Mouse (Mus musculus) kidney, adult 10 weeks (tissue): ENCODE measurements around the gene Atp5d. TPM values are rescaled to one million over a fixed set of nuclear protein-coding genes. Genes with fewer than 3 reads are reported as not detected.

Experiments used
- polyA plus RNA-seq: library from polyadenylated mRNA; stranded (reverse); fragments of 350-450 nt; fragmentation: Illumina TruSeq; extraction: RNeasy Lipid Tissue Mini Kit (QIAGEN cat#74804); gene quantifications from one replicate; pipeline ENCODE4 v1.2.3, GENCODE M21; 2014; ENCODE audit warnings: low read depth, low replicate concordance

The Atp5d gene
- 0.85 TPM for polyA plus RNA-seq

GRCm38 (mm10) chr10:80138553-80139438 lies at the start of gene Atp5d:
Gene Atp5d (plus strand): TSS chr10:80138632.

DNA sequence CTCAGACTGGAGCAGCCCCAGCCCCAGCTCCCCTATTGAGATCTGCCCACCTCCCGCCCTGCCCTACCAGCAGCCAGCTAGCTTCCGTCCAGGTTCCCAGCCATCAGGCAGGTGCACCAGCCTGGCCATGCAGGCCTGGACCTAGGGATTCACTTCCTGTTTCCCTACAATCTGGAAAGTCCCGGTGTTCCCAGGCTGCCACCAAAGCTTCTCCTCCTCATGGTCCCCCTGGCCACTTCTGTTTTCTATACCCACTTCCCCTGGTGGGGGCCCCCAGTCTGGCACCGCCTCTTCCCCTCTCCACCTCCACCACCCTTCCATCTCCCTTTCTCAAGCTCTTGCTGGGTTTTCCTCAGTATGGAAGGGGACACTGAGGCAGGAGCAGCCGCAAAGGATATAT lies 33.0 kb upstream of the Atp5d start, which contains the start of gene Sbno2:
Gene Sbno2 (minus strand): TSS at position 112 of the 400 bp plus-strand sequence.

GRCm38 (mm10) chr10:80115290-80115943 lies 23.0 kb upstream of the Atp5d start, which contains the start of gene Stk11:
Gene Stk11 (plus strand): TSS chr10:80115803.

DNA sequence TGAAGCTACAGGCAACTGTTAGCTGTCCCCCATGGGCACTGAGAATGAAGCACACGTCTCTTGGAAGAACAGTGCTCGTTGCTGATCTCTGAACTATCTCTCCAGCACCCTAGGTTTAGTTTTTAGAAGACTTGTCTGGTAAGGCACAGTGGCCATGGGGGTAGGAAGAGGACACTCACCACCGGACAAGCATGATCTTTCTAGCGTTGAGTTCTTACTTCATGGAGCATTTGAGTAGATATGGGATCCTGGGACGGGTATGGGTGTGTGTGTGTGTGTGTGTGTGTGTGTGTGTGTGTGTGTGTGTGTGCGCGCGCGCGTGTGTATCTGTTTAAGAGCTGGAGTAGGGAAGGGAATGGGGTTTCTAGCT lies 2.2 kb downstream of the Atp5d start, which contains the start of gene Cbarp:
Gene Cbarp (minus strand): TSS at position 170 of the 370 bp plus-strand sequence.

GRCm38 (mm10) chr10:80147719-80148601 lies 9.5 kb downstream of the Atp5d start, which contains the start of gene Midn:
Gene Midn (plus strand): TSS chr10:80148272.

DNA sequence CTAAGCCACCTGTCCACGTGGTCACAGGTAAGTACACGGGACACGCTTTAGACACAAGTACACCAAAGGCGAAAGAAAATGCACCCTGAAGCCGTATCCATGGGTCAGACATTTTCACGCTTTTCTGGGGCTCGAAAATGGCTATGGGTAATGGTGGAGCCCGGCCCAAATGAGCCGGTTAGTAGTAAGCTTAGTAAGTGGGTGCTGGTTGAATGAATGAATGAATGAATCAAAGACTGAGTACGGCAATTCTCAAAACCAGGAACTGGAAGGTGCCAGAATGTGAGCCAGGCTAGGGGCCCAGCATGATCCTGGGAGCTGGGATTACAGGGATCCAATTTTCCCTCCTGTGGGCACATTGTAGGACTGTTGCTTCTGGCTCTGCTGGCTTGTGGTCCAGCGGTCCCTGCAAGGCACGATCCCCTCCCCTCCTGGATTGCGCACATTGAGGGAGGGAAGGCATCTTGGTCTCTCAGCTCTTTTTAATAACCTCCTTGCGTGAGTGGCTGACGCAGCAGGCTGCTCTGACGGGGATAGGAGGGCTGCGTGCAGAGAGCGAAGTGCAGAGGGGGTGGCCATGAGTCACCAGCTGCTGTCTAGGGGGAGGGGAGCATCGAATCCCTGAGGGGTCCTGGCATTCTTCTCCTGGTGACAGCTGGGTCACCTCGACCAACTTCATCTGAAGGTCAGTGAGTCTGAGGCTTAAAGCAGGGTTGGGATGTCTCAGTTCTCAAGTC lies 27.1 kb downstream of the Atp5d start, which contains the start of gene Cirbp:
Gene Cirbp (plus strand): TSS at position 594 of the 737 bp plus-strand sequence.

GRCm38 (mm10) chr10:80172527-80173292 lies 34.3 kb downstream of the Atp5d start, which contains the start of gene 1600002K03Rik:
Gene 1600002K03Rik (plus strand): TSS chr10:80172944.

GRCm38 (mm10) chr10:80179068-80180051 lies 40.9 kb downstream of the Atp5d start, which contains the start of gene Efna2:
Gene Efna2 (plus strand): TSS chr10:80179482.

Other genes starting within 250 kb of the Atp5d start
- gene Cfd, start 247.8 kb upstream of the Atp5d start, polyA plus RNA-seq: not detected
- gene Med16, start 229.7 kb upstream of the Atp5d start, polyA plus RNA-seq: 0.20 TPM
- gene Gm26602, start 227.8 kb upstream of the Atp5d start, polyA plus RNA-seq: not detected
- gene Kiss1r, start 221.7 kb upstream of the Atp5d start, polyA plus RNA-seq: 0.16 TPM
- 6.4 TPM for gene R3hdm4, start 217.4 kb upstream of the Atp5d start, polyA plus RNA-seq
- 3.1 TPM for gene Arid3a, start 211.6 kb upstream of the Atp5d start, polyA plus RNA-seq
- gene Wdr18, start 178.5 kb upstream of the Atp5d start, polyA plus RNA-seq: 1.7 TPM
- gene Grin3b, start 167.9 kb upstream of the Atp5d start, polyA plus RNA-seq: not detected
- gene Tmem259, start 154.3 kb upstream of the Atp5d start, polyA plus RNA-seq: 0.40 TPM
- 3.0 TPM for gene Cnn2, start 150.0 kb upstream of the Atp5d start, polyA plus RNA-seq
- gene Abca7, start 142.1 kb upstream of the Atp5d start, polyA plus RNA-seq: 0.12 TPM
- gene Arhgap45, start 122.0 kb upstream of the Atp5d start, polyA plus RNA-seq: not detected
- gene Polr2e, start 98.8 kb upstream of the Atp5d start, polyA plus RNA-seq: 0.32 TPM
- 92.2 TPM for gene Gpx4, start 91.5 kb upstream of the Atp5d start, polyA plus RNA-seq
- 0.24 TPM for gene Sbno2, start 33.1 kb upstream of the Atp5d start, polyA plus RNA-seq
- 3.9 TPM for gene Stk11, start 22.8 kb upstream of the Atp5d start, polyA plus RNA-seq
- not detected for gene Cbarp, start 2.2 kb downstream of the Atp5d start, polyA plus RNA-seq
- 5.1 TPM for gene Midn, start 9.6 kb downstream of the Atp5d start, polyA plus RNA-seq
- gene Cirbp, start 27.4 kb downstream of the Atp5d start, polyA plus RNA-seq: 12.5 TPM
- gene 1600002K03Rik, start 34.3 kb downstream of the Atp5d start, polyA plus RNA-seq: not detected
- gene Efna2, start 40.9 kb downstream of the Atp5d start, polyA plus RNA-seq: 0.40 TPM
- 3.0 TPM for gene Mum1, start 87.8 kb downstream of the Atp5d start, polyA plus RNA-seq
- gene Ndufs7, start 110.5 kb downstream of the Atp5d start, polyA plus RNA-seq: 4.1 TPM
- 1.3 TPM for gene Gamt, start 122.4 kb downstream of the Atp5d start, polyA plus RNA-seq
- 13.7 TPM for gene Dazap1, start 122.9 kb downstream of the Atp5d start, polyA plus RNA-seq
- not detected for gene Rps15, start 153.8 kb downstream of the Atp5d start, polyA plus RNA-seq
- not detected for gene Apc2, start 157.3 kb downstream of the Atp5d start, polyA plus RNA-seq
- gene 2310011J03Rik, start 181.9 kb downstream of the Atp5d start, polyA plus RNA-seq: 0.73 TPM
- not detected for gene Pcsk4, start 190.9 kb downstream of the Atp5d start, polyA plus RNA-seq
- gene Reep6, start 191.3 kb downstream of the Atp5d start, polyA plus RNA-seq: 1.3 TPM
- 0.12 TPM for gene Adamtsl5, start 209.8 kb downstream of the Atp5d start, polyA plus RNA-seq
- gene Plk5, start 217.8 kb downstream of the Atp5d start, polyA plus RNA-seq: not detected
- 2.8 TPM for gene Mex3d, start 249.0 kb downstream of the Atp5d start, polyA plus RNA-seq